Mouse (Mus musculus): Measurements from ENCODE around the gene Ctla4. TPM values are rescaled to one million over a fixed set of nuclear protein-coding genes. Genes with fewer than 3 reads are reported as not detected.

Gene Ctla4
- not detected for total RNA-seq (2021)
- long read RNA-seq, experiment 1, result 0 reads
- long read RNA-seq, experiment 2, result 0 reads

DNA sequence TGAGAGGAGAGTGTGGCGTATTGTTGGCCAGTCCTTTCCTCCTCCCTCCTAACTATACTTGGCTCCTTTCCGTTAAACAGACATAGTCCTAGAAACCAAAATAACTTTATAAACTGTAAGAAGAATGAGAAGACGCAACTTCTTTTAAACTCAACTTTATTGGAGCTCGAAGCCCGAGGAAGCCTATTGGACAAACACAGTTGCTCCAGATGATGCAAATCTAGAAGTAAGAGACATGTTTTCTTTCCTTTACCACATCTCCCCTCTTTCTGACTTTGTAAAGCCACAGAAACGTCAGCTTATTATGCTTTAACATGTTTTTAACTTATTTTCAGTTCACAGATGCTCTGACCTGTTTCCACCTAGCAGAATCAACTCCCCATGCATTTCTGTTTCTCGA lies at the start of gene Ctla4:
Gene Ctla4, plus strand, starts transcription at position 20 of the 400 bp plus-strand sequence.
- no peak for DNase-seq (ENCODE audit: low spot score in 2 of 2)
- intact Hi-C loops (cut with DNase I), result no loop called here

DNA sequence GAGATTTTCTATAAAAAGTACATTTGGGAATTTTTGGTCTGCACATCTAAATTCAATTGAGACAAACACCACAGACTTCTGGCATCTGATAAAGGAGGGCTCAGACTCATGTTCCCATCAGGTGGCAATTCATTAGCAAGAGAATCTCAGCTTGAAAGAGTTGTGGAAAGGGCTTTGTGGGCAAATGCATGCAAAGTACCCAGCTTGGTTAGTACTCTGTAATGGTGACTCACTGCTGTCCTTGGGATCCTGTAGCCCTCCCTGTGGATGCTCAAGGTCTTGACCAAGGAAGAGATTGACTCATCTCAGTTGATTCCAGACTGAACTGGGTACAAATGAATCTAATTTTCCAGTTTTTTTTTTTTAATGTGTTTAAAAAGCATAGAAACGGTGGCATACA lies 47.6 kb upstream of the Ctla4 start:
- DNase-seq (ENCODE audit: low spot score in 2 of 2), result no peak
- intact Hi-C loops (cut with DNase I), result no loop called here

GRCm38 (mm10) chr1:60845318-60846060 lies 41.3 kb upstream of the Ctla4 start:
- intact Hi-C loops (cut with DNase I), result loop anchor here (10.0 kb wide), 1 partner anchor 111 kb away; no protein-coding TSS in a partner anchor
- no peak for DNase-seq (ENCODE audit: low spot score in 2 of 2)

- DNase-seq (ENCODE audit: low spot score in 2 of 2), result peak; percentile 68 to 91
- intact Hi-C loops (cut with DNase I), result loop anchor here (10.0 kb wide), 1 partner anchor 112 kb away; no protein-coding TSS in a partner anchor
Observed at GRCm38 (mm10) chr1:60846616-60847275, 40.1 kb upstream of the Ctla4 start.

GRCm38 (mm10) chr1:60849112-60849511 lies 37.7 kb upstream of the Ctla4 start:
- intact Hi-C loops (cut with DNase I), result loop anchor here (10.0 kb wide), 1 partner anchor 114 kb away; no protein-coding TSS in a partner anchor
- DNase-seq (ENCODE audit: low spot score in 2 of 2), result peak in 1 of 2 experiments; percentile 32

- intact Hi-C loops (cut with DNase I), result loop anchor here (10.0 kb wide), 1 partner anchor 115 kb away; no protein-coding TSS in a partner anchor
- no peak for DNase-seq (ENCODE audit: low spot score in 2 of 2)
Observed at GRCm38 (mm10) chr1:60849816-60850215, 37.0 kb upstream of the Ctla4 start.

DNA sequence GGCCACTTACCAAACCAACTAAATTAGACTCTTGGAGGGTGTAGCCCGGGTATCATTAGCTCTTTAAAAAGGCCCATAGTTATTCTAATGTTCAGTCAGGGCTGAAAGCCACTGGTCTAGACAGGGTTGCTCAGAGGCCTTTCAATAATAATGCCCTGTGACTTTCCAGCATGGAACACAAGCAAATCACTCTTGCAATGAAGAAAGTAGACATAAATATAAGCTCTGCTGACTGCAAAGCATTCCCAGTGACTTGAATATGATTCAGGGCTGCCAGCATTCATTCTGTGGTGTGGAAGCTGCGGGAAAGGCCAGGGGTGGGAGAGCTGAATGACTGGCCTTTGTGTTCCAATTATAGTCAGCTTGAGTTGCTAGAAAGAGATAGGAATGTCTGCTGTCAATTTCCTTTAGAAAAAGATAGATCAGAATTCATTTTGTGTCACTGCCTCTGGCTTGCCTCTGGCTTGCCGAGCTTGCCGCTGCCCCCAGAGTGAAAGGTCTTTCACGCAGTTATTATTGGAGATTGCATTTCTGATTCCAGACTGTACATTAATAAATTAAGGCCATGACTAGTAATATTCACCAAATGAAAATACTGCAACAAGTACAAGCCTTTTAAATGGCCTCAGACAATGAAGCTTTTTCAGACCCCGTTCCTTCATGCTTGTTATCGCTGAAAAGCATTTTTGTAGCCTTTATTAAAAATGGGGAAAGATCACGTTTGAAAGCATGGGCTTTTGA lies 35.6 kb upstream of the Ctla4 start:
- DNase-seq (ENCODE audit: low spot score in 2 of 2), result no peak
- intact Hi-C loops (cut with DNase I), result no loop called here

GRCm38 (mm10) chr1:60852075-60852769 lies 34.6 kb upstream of the Ctla4 start:
- intact Hi-C loops (cut with DNase I), result no loop called here
- no peak for DNase-seq (ENCODE audit: low spot score in 2 of 2)

- intact Hi-C loops (cut with DNase I), result no loop called here
- no peak for DNase-seq (ENCODE audit: low spot score in 2 of 2)
Observed at GRCm38 (mm10) chr1:60852770-60853147, 34.0 kb upstream of the Ctla4 start.

DNA sequence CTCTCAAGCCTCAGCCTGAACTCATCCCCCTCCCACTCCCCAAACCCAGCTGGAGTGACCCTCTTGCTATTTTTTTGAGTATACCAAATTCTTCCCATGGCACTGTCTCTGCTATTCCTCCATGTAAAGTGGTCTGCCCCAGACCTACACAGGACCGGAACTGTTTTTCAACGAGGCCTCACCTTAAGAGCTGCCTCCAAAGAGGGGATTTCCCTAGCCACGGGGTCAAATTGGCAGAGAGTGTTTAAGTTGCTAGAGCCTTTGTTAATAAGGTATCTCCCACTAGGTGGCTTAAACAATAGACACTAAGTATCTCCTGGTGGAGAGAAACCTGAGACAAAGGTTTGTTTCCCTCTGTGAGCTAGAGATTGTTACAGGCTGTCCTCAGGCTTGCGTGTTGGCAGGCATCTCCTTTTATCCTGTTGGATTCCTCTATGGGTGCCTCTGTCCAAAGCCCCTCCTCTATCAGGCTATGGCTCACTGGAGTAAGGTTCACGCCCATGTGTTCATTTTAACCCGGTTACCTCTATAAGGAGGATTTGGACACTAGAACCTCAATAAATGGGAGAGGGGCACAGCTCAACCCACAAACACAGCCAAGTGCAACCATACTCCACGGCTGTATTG lies 33.4 kb upstream of the Ctla4 start:
- intact Hi-C loops (cut with DNase I), result no loop called here
- DNase-seq (ENCODE audit: low spot score in 2 of 2), result no peak

DNA sequence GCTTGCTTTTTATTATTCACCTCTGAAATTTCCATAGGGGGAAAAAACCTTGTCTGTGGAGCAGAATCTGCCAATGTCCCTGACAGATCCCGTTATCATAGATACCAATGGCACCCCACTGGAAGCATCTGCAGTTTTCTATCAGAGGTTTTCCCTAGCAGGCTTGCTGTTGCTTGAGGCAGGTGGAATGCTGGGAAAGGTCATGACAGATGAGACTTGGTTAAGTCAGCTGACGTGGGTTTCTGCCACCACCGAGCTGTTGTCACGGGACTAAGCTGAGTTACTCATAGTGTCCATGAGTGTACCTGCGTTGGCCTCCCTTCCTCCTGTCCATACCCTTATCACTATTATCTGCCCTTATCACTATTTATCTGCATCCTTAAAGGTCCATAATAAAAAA lies 32.8 kb upstream of the Ctla4 start:
- intact Hi-C loops (cut with DNase I), result no loop called here
- DNase-seq (ENCODE audit: low spot score in 2 of 2), result no peak

- intact Hi-C loops (cut with DNase I), result loop anchor here (5.0 kb wide), 1 partner anchor 290 kb away; the partner anchor contains the start of gene Raph1
- DNase-seq (ENCODE audit: low spot score in 2 of 2), result no peak
Observed at GRCm38 (mm10) chr1:60857351-60858220, 29.2 kb upstream of the Ctla4 start.

DNA sequence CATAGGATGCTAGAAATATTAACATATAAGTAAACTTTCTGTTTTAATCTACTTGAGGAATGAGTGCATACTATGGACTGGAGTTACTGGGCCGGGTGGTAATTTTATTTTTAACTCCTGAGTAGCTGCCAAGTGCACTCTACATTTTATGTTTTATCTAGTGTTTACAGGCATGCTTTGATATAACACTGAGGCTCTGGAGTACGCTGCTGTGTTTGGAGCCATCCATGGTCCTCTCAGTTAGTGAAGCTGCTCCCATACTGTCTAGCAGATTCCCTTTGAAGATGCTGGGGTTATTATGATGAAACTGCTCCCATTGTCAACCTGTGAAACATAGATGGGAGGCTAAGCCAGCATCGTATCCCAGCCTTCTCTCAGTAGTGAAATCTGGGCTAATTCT lies 27.6 kb upstream of the Ctla4 start:
- intact Hi-C loops (cut with DNase I), result loop anchor here (5.0 kb wide), 1 partner anchor 292 kb away; the partner anchor contains the start of gene Raph1
- DNase-seq (ENCODE audit: low spot score in 2 of 2), result no peak

DNA sequence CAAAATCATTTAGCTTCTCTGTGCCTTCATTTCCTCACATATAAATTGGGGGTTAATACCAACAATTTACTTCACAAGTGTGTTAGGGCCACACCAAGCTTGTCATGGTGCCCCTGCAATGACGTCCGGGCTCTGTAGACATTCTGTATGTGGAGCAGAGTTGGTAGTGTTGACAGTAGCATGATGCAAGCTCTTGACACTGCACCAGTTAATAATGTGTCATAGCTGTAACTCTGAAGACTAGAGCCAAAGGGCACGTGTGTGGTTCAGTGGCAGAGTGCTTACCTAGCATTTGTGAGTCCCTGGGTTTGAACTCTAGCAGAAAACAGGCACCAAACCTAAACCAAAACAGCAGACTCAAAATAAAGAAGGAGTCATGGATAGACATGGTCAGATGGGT lies 27.0 kb upstream of the Ctla4 start:
- intact Hi-C loops (cut with DNase I), result loop anchor here (5.0 to 10.0 kb wide), 3 partner anchors 293 to 453 kb away; partner anchors contain the start of genes Abi2 and Raph1
- no peak for DNase-seq (ENCODE audit: low spot score in 2 of 2)

DNA sequence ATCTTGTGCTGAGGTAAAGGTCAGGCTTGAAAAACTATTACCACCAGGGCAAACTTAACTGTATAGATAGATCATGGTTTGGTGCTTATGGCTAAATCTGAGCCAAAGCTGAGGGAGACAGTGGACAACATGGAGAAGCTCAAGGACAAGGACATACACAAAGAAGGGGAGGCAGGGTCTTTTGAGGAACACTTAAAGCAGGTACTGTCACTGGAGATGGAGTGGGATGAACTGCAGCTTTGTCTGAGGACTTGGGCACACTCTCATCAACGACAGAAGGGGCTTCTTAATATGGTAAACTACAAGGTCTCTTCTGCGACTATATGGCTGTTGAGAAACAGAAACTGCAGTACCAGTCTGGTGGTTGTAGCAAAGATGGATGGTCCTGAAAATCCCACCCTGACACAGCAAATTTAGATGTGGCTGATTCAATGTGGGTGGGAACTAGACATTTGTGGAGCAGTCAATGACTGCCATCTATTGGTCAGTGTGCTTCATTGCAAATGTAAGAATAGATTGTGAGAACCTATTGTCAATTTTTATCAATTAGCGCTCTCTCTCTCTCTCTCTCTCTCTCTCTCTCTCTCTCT lies 26.3 kb upstream of the Ctla4 start:
- intact Hi-C loops (cut with DNase I), result loop anchor here (5.0 to 10.0 kb wide), 2 partner anchors 386 to 453 kb away; partner anchors contain the start of gene Abi2
- DNase-seq (ENCODE audit: low spot score in 2 of 2), result peak; percentile 37 to 71

GRCm38 (mm10) chr1:60860955-60861354 lies 25.8 kb upstream of the Ctla4 start:
- peak in 1 of 2 experiments; percentile 14 for DNase-seq (ENCODE audit: low spot score in 2 of 2)
- intact Hi-C loops (cut with DNase I), result loop anchor here (5.0 to 10.0 kb wide), 2 partner anchors 386 to 454 kb away; partner anchors contain the start of gene Abi2

- intact Hi-C loops (cut with DNase I), result loop anchor here (5.0 to 10.0 kb wide), 2 partner anchors 387 to 454 kb away; partner anchors contain the start of gene Abi2
- peak in 1 of 2 experiments; percentile 16 for DNase-seq (ENCODE audit: low spot score in 2 of 2)
Observed at GRCm38 (mm10) chr1:60861431-60861830, 25.4 kb upstream of the Ctla4 start.

Data from left cerebral cortex, postnatal 14 days (tissue).